Mouse (Mus musculus) left cerebral cortex, adult 18-20 months (tissue): ENCODE data around the gene Ndufa8. TPM values are rescaled to one million over a fixed set of nuclear protein-coding genes. Genes with fewer than 3 reads are reported as not detected.

Experiments used
- DNase-seq, 2 experiments: peaks; one replicate each; pipeline ENCODE4 v3.0.0; 2021 to 2022; ENCODE audit warnings: low spot score in 2 of 2, mixed read lengths in 1 of 2
- long read RNA-seq, 2 experiments: library from polyadenylated mRNA; stranded (forward); transcript quantifications; one replicate each; pipeline ENCODE4 v2.0.0; 2021
- total RNA-seq, 2 experiments: library from RNA; stranded (reverse); gene quantifications; 2 replicates each; pipeline ENCODE4 v1.2.3; 2021

Ndufa8 gene
- total RNA-seq = 100 to 1,000 TPM; 191 to 192 TPM
- long read RNA-seq, experiment 1, transcript Ndufa8-201 (4 exons, 861 nt) = major isoform, 185 of 203 reads
- long read RNA-seq, experiment 1, partial matches to known transcripts = 12 of 203 reads
- long read RNA-seq, experiment 1, other reads (novel, unspliced or antisense) = 6 of 203 reads
- long read RNA-seq, experiment 2, transcript Ndufa8-201 (4 exons, 861 nt) = major isoform, 166 of 175 reads
- long read RNA-seq, experiment 2, partial matches to known transcripts = 5 of 175 reads
- long read RNA-seq, experiment 2, other reads (novel, unspliced or antisense) = 4 of 175 reads

GRCm38 (mm10) chr2:36048748-36049566 lies at the start of gene Ndufa8, which contains the start of gene Morn5:
Ndufa8 (minus strand) TSS chr2:36049406.
Morn5 (plus strand) TSS chr2:36049458.
- DNase-seq = peak; percentile 98 to 99

- no peak for DNase-seq
Measured at GRCm38 (mm10) chr2:36098021-36098420, 48.8 kb upstream of the Ndufa8 start.

- no peak for DNase-seq
Measured at GRCm38 (mm10) chr2:36097129-36097815, 48.1 kb upstream of the Ndufa8 start.

GRCm38 (mm10) chr2:36093914-36094475 lies 44.8 kb upstream of the Ndufa8 start:
- no peak for DNase-seq

- no peak for DNase-seq
Measured at GRCm38 (mm10) chr2:36093301-36093700, 44.1 kb upstream of the Ndufa8 start.

- DNase-seq = no peak
Measured at GRCm38 (mm10) chr2:36092748-36093147, 43.5 kb upstream of the Ndufa8 start.

- DNase-seq = peak in 1 of 2 experiments; percentile 16
Measured at GRCm38 (mm10) chr2:36090853-36091741, 41.9 kb upstream of the Ndufa8 start.

GRCm38 (mm10) chr2:36089190-36089589 lies 40.0 kb upstream of the Ndufa8 start:
- no peak for DNase-seq

- no peak for DNase-seq
Measured at GRCm38 (mm10) chr2:36085041-36085440, 35.8 kb upstream of the Ndufa8 start.

GRCm38 (mm10) chr2:36082802-36083580 lies 33.8 kb upstream of the Ndufa8 start:
- DNase-seq = no peak

GRCm38 (mm10) chr2:36081446-36081845 lies 32.2 kb upstream of the Ndufa8 start:
- no peak for DNase-seq

- DNase-seq = no peak
Measured at GRCm38 (mm10) chr2:36077160-36077761, 28.1 kb upstream of the Ndufa8 start.

GRCm38 (mm10) chr2:36075210-36075609 lies 26.0 kb upstream of the Ndufa8 start:
- DNase-seq = no peak

- DNase-seq = no peak
Measured at GRCm38 (mm10) chr2:36073781-36074180, 24.6 kb upstream of the Ndufa8 start.

GRCm38 (mm10) chr2:36071660-36072305 lies 22.6 kb upstream of the Ndufa8 start:
- no peak for DNase-seq

- no peak for DNase-seq
Measured at GRCm38 (mm10) chr2:36067132-36067531, 17.9 kb upstream of the Ndufa8 start.

- no peak for DNase-seq
Measured at GRCm38 (mm10) chr2:36061409-36061808, 12.2 kb upstream of the Ndufa8 start.

- no peak for DNase-seq
Measured at GRCm38 (mm10) chr2:36056248-36056647, 7.0 kb upstream of the Ndufa8 start.

GRCm38 (mm10) chr2:36053249-36053648 lies 4.0 kb upstream of the Ndufa8 start:
- DNase-seq = peak; percentile 10 to 25
